Mouse (Mus musculus) layer of hippocampus, adult 2 months (tissue): ENCODE data around the gene Tcea3. TPM values are rescaled to one million over a fixed set of nuclear protein-coding genes. Genes with fewer than 3 reads are reported as not detected.

ENCODE experiments used
- DNase-seq, 2 experiments: peaks; one replicate each; pipeline ENCODE4 v3.0.0; 2022; ENCODE audit warnings: low spot score in 2 of 2
- H3K27ac ChIP-seq: fragments of 200-600 bp; 2 replicates; pipeline ENCODE4 v1.8.1; 2022
- H3K4me3 ChIP-seq: fragments of 200-600 bp; 2 replicates; pipeline ENCODE4 v1.8.1; 2022; ENCODE audit warnings: mild to moderate bottlenecking
- CTCF ChIP-seq: fragments of 200-600 bp; conservative IDR thresholded peaks from 2 replicates; pipeline ENCODE4 v1.8.1; 2022; ENCODE audit warnings: antibody characterized with exemption, mild to moderate bottlenecking, moderate library complexity
- total RNA-seq, 2 experiments: library from RNA; stranded (reverse); gene quantifications; 2 replicates each; pipeline ENCODE4 v1.2.3; 2021

Tcea3 gene
- total RNA-seq, 2 experiments from 2014 or later = not detected

DNA sequence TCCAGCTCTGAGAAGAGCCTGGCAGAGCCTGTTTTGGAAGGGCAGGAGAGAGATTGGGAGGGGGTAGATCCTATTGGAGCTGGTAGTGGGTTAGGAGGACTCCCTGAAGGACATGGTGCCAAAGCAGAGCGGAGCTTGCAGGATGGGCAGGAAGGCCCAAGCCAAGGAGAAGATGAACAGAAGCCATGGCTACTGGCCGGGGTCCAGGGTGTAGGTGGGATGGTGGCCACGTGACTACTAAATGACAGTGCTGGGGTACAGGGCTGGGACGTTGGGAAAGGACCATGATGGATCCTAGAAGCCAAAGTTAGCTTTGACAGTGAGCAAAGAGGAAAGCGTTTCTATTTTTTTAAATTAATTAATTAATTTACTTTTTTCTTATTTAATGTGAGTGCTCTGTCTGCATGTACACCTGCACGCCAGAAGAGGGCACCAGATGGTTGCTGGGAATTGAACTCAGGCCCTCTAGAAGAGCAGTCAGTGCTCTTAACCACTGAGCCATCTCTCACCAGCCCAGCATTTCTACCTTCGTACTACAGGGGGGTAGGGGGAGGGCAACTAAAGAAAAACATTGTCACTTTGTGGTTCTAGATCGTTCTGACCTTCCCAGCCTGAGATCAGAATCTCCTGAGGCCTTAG is 5.3 kb upstream of the Tcea3 start:
- DNase-seq = peak in 1 of 2 experiments; percentile 20
- TF ChIP-seq CTCF = peak; percentile 82
- Histone ChIP-seq H3K27ac (no peak overlapping the region), H3K4me3 (no peak overlapping the region)

- H3K27ac ChIP-seq = no peak overlapping the region
- no peak overlapping the region for H3K4me3 ChIP-seq
- no peak for TF ChIP-seq CTCF
- DNase-seq = no peak
These were observed 4.8 kb upstream of the Tcea3 start for GRCm38 (mm10) chr4:136242728-136243127.

GRCm38 (mm10) chr4:136244208-136244607 is 3.3 kb upstream of the Tcea3 start:
- Histone ChIP-seq H3K27ac (no peak overlapping the region), H3K4me3 (no peak overlapping the region)
- no peak for TF ChIP-seq CTCF
- DNase-seq = no peak

- no peak for TF ChIP-seq CTCF
- H3K27ac ChIP-seq = no peak overlapping the region
- H3K4me3 ChIP-seq = no peak overlapping the region
- no peak for DNase-seq
These were observed 1.8 kb upstream of the Tcea3 start for GRCm38 (mm10) chr4:136245681-136246080.

DNA sequence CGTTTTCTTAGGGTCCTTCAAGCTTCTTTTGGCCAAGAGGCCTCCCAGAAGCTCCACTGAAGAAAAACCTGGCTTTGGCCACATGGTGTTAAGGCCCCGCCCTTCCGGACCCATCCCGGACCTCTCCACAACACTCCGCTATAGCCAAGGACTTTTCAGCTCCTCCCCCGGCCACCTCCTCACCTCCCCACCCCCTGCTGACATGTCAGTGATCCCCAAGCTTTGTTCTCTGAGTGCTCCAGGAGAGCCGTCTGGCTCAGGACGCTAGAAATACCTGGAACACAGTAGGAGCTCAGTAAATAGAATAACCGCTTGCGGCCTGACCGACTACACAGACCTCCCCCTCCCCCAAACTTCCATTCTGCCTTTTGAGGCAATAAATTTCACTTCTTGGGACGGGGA is 960 bp upstream of the Tcea3 start:
- Histone ChIP-seq H3K27ac (no peak overlapping the region), H3K4me3 (no peak overlapping the region)
- no peak for TF ChIP-seq CTCF
- no peak for DNase-seq

- no peak for TF ChIP-seq CTCF
- no peak for DNase-seq
- H3K4me3 ChIP-seq = peak overlapping the region; percentile 47
- H3K27ac ChIP-seq = no peak overlapping the region
These were observed 172 bp upstream of the Tcea3 start for GRCm38 (mm10) chr4:136247386-136247728.

DNA sequence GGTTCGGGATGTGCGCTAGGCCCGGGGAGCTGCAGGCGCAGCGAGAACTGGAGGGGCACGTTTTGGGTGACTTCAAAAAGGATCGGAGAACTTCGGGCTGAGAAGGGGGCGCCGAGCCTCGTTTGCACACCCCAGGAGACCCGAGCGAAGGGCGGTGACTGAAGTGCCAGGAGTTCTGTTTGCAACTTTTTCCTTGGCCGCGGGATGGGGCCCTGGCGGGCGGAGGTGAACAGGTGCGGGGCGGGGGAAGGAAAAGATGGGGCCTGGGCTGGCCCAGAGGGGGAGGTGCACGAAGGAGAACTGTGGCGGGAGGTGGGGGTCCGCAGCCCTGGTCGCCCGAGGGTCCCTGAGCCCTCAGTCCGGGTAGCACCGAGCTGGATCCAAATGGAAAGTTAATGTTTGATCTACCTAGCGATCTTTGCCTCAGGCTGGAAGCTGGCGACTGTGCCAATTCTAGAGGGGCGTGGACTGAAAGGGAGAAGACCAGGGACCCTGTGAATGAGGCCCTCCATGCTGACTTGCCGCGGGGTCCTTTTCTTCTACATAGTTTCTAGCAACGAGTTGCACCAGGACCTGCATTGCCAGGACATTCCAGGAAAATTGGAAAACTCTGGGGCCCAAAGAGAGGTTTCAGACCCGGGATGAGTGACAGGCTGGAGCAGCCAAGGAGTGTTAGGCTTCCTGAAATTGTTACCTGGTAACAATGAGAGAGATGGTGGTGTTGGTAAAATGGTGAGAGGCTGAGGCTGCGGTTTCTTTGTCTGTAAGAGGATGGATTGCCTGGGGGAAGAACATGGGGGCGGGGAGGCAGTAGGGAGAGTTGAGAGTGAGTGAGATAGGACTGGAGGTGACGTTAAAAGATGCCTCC is 1.2 kb downstream of the Tcea3 start:
- no peak overlapping the region for H3K27ac ChIP-seq
- peak overlapping the region; percentile 47 for H3K4me3 ChIP-seq
- DNase-seq = no peak
- TF ChIP-seq CTCF = no peak

- Histone ChIP-seq H3K4me3 (no peak overlapping the region), H3K27ac (no peak overlapping the region)
- TF ChIP-seq CTCF = no peak
- DNase-seq = no peak
These were observed 1.8 kb downstream of the Tcea3 start for GRCm38 (mm10) chr4:136249332-136249647.

DNA sequence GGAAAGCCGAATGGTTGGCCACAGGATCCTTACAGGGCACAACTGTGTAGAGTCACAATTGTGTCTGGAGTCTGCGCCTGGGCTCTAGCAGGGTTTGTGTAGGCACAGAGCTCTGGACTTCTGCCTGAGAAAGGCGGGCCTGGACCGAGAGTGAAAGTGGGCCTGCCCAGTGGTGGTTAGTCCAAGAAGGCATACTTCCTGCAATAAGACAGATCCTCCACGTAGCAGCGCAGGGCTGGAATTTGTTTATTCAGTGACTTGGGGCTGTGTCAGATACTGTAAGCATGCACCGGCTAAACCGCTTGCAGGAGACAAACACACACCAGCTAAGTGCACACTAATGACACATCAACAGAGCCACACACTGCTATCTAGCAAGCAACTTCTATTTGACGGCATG is 2.3 kb downstream of the Tcea3 start:
- no peak for TF ChIP-seq CTCF
- no peak overlapping the region for H3K27ac ChIP-seq
- no peak for DNase-seq

DNA sequence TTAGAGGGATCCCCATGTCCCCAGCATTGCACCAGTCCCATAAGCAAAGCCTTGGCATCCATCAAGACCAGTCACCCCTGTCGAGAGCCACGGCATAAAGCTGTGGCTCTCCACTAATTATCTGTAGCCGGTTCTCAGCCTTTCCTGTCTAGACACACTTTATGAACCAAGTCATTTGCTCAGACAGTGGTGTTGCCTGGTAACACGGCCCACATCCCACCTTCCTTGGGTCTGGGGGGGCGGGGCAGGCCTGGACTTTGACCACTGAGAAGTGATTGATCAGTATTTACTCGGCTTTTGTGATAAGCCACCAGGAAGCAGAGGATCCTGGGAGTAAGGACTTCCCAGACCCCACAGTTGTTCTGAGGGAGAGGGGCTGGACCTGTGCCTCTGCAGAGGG is 8.4 kb downstream of the Tcea3 start:
- Histone ChIP-seq H3K27ac (no peak overlapping the region), H3K4me3 (no peak overlapping the region)
- no peak for DNase-seq
- no peak for TF ChIP-seq CTCF

More for the DNA sequence above, 2.3 kb downstream of the Tcea3 start:
- no peak overlapping the region for H3K4me3 ChIP-seq

DNA sequence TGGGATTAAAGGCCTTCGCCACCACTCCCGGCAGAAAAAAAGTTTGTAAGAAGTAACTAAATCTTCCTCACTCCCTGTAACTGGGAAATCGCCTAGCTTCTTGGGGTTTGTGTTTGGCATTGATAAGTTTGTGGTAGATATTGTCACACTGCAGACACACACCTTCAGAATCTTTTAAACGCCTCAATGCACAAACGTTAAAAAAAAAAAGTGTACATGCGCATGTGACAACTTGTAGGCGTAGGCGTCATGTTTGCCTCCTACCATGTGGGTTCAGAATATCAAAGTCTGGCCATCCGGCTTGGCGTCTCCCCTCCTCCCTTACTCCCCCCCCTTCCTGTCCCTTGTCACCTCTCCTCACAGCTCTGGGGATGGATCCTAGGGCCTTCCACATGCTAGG is 9.2 kb downstream of the Tcea3 start:
- no peak overlapping the region for H3K4me3 ChIP-seq
- H3K27ac ChIP-seq = no peak overlapping the region
- TF ChIP-seq CTCF = no peak
- no peak for DNase-seq

- no peak for TF ChIP-seq CTCF
These were observed 12.4 kb downstream of the Tcea3 start for GRCm38 (mm10) chr4:136259916-136260315.

DNA sequence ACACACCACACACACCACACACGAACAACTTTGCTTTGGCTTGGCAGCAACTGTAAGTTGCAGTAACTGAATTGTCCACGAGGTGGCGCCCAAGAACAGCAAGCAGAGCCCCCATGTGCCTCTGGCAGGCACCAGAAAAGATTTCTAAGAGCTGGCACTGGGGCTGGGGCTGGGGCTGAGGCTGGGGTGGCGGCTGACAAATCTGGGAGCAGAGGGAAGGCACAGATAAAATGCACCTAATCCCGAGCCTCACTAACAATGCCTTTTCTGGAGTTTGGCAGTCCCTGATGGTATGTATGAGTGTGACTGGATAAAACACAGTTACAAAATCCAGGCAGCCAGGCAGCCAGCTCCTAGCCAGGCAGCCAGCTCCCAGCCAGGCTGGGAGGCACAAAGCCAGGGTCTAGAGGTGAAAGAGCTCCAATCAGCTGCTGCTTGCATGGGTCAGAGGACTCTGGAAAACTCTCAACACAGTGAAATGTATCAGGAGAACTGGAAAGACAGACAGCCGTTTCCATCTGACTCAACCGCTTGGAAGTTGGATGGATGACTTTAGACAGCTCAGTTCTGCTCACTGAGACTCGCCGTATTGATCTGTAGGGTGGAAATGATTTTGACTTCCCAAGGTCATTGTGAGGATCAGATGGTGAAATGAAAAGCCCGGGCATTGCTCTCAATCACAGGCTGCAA is 13.1 kb downstream of the Tcea3 start:
- TF ChIP-seq CTCF = peak; percentile 73
- DNase-seq = peak; percentile 64 to 88

More at GRCm38 (mm10) chr4:136259916-136260315, 12.4 kb downstream of the Tcea3 start:
- Histone ChIP-seq H3K4me3 (no peak overlapping the region), H3K27ac (no peak overlapping the region)
- DNase-seq = no peak

GRCm38 (mm10) chr4:136261912-136262311 is 14.4 kb downstream of the Tcea3 start:
- TF ChIP-seq CTCF = no peak
- no peak for DNase-seq
- H3K27ac ChIP-seq = no peak overlapping the region
- no peak overlapping the region for H3K4me3 ChIP-seq

More for the DNA sequence above, 13.1 kb downstream of the Tcea3 start:
- Histone ChIP-seq H3K27ac (peak overlapping the region; percentile 32; the same call in 1 of the 2 replicates), H3K4me3 (no peak overlapping the region)
